Comparison of ENCODE assay signal across 21 mouse cellular contexts in the genomic region with DNA sequence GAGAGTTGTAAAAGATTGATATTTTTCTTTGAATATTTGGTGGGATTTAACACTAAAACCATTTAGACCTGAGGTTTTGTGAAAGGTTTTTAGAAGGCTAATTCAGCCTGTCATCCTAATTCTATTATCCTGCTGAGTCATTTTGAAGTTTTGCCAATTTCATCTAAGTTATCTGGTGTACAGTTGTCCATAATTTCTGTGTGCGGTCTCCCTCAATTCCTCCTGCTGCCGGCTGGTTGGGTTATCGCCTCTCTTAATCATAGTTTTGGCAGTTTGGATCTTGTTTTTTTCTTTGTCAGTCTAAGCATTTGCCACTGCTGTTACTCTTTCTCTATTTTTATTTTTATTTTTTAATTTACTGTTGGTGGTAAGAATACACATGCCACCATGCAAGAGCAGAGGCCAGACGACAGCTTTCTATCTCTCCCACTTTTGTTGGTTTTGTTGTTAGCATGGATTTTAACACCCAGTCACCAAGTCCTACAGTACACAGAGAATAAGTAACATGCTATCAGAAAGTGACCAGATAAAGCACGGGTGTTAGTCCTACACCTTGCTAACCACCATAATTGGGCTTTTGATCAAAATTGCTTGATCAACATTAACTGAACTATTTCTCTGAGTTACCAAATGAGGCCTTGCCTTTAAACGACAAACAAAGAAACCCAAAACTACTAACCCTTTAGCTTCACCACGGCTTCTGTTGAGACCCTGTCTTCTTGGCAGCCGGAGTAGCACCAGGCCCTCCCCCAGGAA. TPM values are rescaled to one million over a fixed set of nuclear protein-coding genes. Genes with fewer than 3 reads are reported as not detected.
"Had no signal": no experiment of that assay in that cellular context is flagged by ENCODE, and none has a peak within 500 bp of the region (broad histone marks: within the 10 kb centered on the region; RNA-seq: fewer than 3 reads in every experiment).

No protein-coding gene starts in this region.

- H3K4me3 ChIP-seq: limb, embryonic 10.5 days; limb, embryonic 13.5 days; liver, embryonic 12.5 days; liver, embryonic 15.5 days; lung, embryonic 15.5 days; midbrain, embryonic 10.5 days; midbrain, embryonic 13.5 days; myocyte; neural tube, embryonic 13.5 days had no signal

- H3K4me2 ChIP-seq: limb, embryonic 13.5 days; liver, embryonic 12.5 days; liver, embryonic 15.5 days; lung, embryonic 15.5 days; midbrain, embryonic 13.5 days; neural tube, embryonic 13.5 days had no signal

- H3K27me3 ChIP-seq: limb, embryonic 13.5 days; lung, embryonic 15.5 days; midbrain, embryonic 13.5 days; neural tube, embryonic 13.5 days had no signal

- H3K9me3 ChIP-seq: limb, embryonic 10.5 days; limb, embryonic 13.5 days; liver, embryonic 12.5 days; liver, embryonic 15.5 days; lung, embryonic 15.5 days; midbrain, embryonic 10.5 days; midbrain, embryonic 13.5 days; neural tube, embryonic 13.5 days had no signal

- H3K4me1 ChIP-seq: limb, embryonic 10.5 days; limb, embryonic 13.5 days; liver, embryonic 12.5 days; liver, embryonic 15.5 days; lung, embryonic 15.5 days; midbrain, embryonic 13.5 days; neural tube, embryonic 13.5 days had no signal

- H3K9ac ChIP-seq: limb, embryonic 13.5 days; liver, embryonic 12.5 days; liver, embryonic 15.5 days; lung, embryonic 15.5 days; midbrain, embryonic 13.5 days; neural tube, embryonic 13.5 days had no signal

- H3K27ac ChIP-seq: kidney, postnatal 0 days; limb, embryonic 10.5 days; limb, embryonic 13.5 days; liver, embryonic 12.5 days; liver, embryonic 15.5 days; lung, embryonic 15.5 days; midbrain, embryonic 10.5 days; midbrain, embryonic 13.5 days; neural tube, embryonic 13.5 days had no signal

- ATAC-seq: liver, embryonic 12.5 days; midbrain, embryonic 13.5 days; midbrain, embryonic 16.5 days had no signal

- DNase-seq: kidney, adult 18-20 months; kidney, postnatal 25 days; liver; lung, adult 18-20 months; lung, postnatal 10 days; lung, postnatal 4 days; thymus, adult 18-20 months; thymus, postnatal 36 days had no signal

- H3K36me3 ChIP-seq: limb, embryonic 10.5 days; limb, embryonic 13.5 days; liver, embryonic 12.5 days; liver, embryonic 15.5 days; lung, embryonic 15.5 days; midbrain, embryonic 10.5 days; midbrain, embryonic 13.5 days; neural tube, embryonic 13.5 days had no signal

RNA-seq across cellular contexts. Expression of a gene that starts 45.7 kb away (rescaled TPM):
- total RNA-seq: megakaryocyte, adult 5-6 weeks; monocyte, adult 5-6 weeks had no signal
